Mouse (Mus musculus) CH12.LX (cell line): Measurements from ENCODE around the gene Scrn2. TPM values are rescaled to one million over a fixed set of nuclear protein-coding genes. Genes with fewer than 3 reads are reported as not detected.
A peak's percentile ranks its signal among the peaks of the same experiment; 100 is the strongest.

Source experiments
- DNase-seq: peaks from one replicate; pipeline ENCODE4 v3.0.0-alpha.2; 2013; ENCODE audit errors: extremely low read depth
- H3K27ac ChIP-seq: 2 replicates; pipeline ENCODE4 v1.5.1; 2012; ENCODE audit warnings: low read depth, mild to moderate bottlenecking, control low read depth, moderate library complexity; ENCODE audit not compliant: insufficient read depth
- H3K27me3 ChIP-seq: replicated peaks from 2 replicates; pipeline ENCODE3; 2012; ENCODE audit warnings: inconsistent platforms
- H3K36me3 ChIP-seq, 2 experiments: replicated peaks in 1 of 2; 2 replicates each; pipeline versions ENCODE3 to v1.6.1; 2012; ENCODE audit warnings: inconsistent platforms in 1 of 2, low read length in 1 of 2, mild to moderate bottlenecking in 1 of 2, mixed read lengths in 1 of 2, moderate library complexity in 1 of 2; ENCODE audit not compliant: control insufficient read depth in 1 of 2, insufficient read depth in 1 of 2
- H3K4me1 ChIP-seq, 2 experiments: 2 replicates each; pipeline ENCODE4 v1.6.1; 2012; ENCODE audit warnings: inconsistent platforms in 1 of 2, moderate library complexity in 1 of 2; ENCODE audit not compliant: insufficient read depth in 2 of 2, control insufficient read depth in 1 of 2
- H3K4me2 ChIP-seq: 2 replicates; pipeline ENCODE4 v1.6.1; 2012; ENCODE audit warnings: low read depth, mild to moderate bottlenecking, control low read depth; ENCODE audit not compliant: poor library complexity, insufficient read depth, severe bottlenecking
- H3K4me3 ChIP-seq, 3 experiments: fragments of 150-350 bp in 1 of 3; sonication (generic) in 1 of 3; replicated peaks in 1 of 3; 2 replicates each; pipeline versions ENCODE3 to v1.5.1; 2011 to 2012; ENCODE audit warnings: low read depth in 2 of 3, low read length in 2 of 3, mild to moderate bottlenecking in 2 of 3, moderate library complexity in 2 of 3, control low read depth in 1 of 3, improper control_type of control experiment in 1 of 3, inconsistent platforms in 1 of 3, mixed read lengths in 1 of 3; ENCODE audit not compliant: poor library complexity in 1 of 3
- H3K79me2 ChIP-seq: replicated peaks from 2 replicates; pipeline ENCODE4 v1.6.1; 2012; ENCODE audit warnings: mild to moderate bottlenecking, moderate library complexity; ENCODE audit not compliant: control insufficient read depth, poor library complexity, insufficient read depth, severe bottlenecking; ENCODE audit errors: extremely low read depth
- H3K9ac ChIP-seq: 2 replicates; pipeline ENCODE4 v1.6.1; 2012; ENCODE audit warnings: low read depth, mild to moderate bottlenecking, control low read depth, moderate library complexity; ENCODE audit not compliant: insufficient read depth
- H3K9me3 ChIP-seq: replicated peaks from 2 replicates; pipeline ENCODE3; 2012; ENCODE audit warnings: low read length, inconsistent platforms, mixed read lengths
- BHLHE40 ChIP-seq: IDR thresholded peaks from 2 replicates; pipeline ENCODE4 v1.6.1; 2011; ENCODE audit warnings: mild to moderate bottlenecking, low read depth, low read length, improper control_type of control experiment
- CTCF ChIP-seq, 2 experiments: IDR thresholded peaks in 1 of 2; conservative IDR thresholded peaks in 1 of 2; 2 replicates each; pipeline ENCODE4 v1.5.1; 2011 to 2012; ENCODE audit warnings: low read depth in 2 of 2, low read length in 2 of 2, improper control_type of control experiment in 1 of 2, inconsistent platforms in 1 of 2, mild to moderate bottlenecking in 1 of 2, moderate library complexity in 1 of 2
- ELF1 ChIP-seq: IDR thresholded peaks from 2 replicates; pipeline ENCODE4 v1.6.1; 2014; ENCODE audit warnings: low read depth, mild to moderate bottlenecking, inconsistent platforms, low read length, improper control_type of control experiment
- EP300 ChIP-seq: IDR thresholded peaks from 2 replicates; pipeline ENCODE4 v1.6.1; 2011; ENCODE audit warnings: low read length, improper control_type of control experiment
- ETS1 ChIP-seq: conservative IDR thresholded peaks from 2 replicates; pipeline ENCODE4 v1.6.1; 2012; ENCODE audit warnings: low read depth, mild to moderate bottlenecking, inconsistent platforms, low read length, improper control_type of control experiment, moderate library complexity
- HCFC1 ChIP-seq: IDR thresholded peaks from 2 replicates; pipeline ENCODE4 v1.6.1; 2012; ENCODE audit warnings: low read depth, mild to moderate bottlenecking, inconsistent platforms, low read length, improper control_type of control experiment
- JUN ChIP-seq: IDR thresholded peaks from 2 replicates; pipeline ENCODE4 v1.6.1; 2011; ENCODE audit warnings: low read depth, mild to moderate bottlenecking, low read length, improper control_type of control experiment, moderate library complexity; ENCODE audit not compliant: insufficient read depth
- KAT2A ChIP-seq: IDR thresholded peaks from 2 replicates; pipeline ENCODE4 v1.6.1; 2012; ENCODE audit warnings: low read length, improper control_type of control experiment, inconsistent platforms; ENCODE audit not compliant: insufficient replicate concordance
- MAFK ChIP-seq: IDR thresholded peaks from 2 replicates; pipeline ENCODE4 v1.6.1; 2011; ENCODE audit warnings: low read length, improper control_type of control experiment; ENCODE audit not compliant: insufficient replicate concordance
- MAX ChIP-seq: IDR thresholded peaks from 2 replicates; pipeline ENCODE4 v1.6.1; 2011; ENCODE audit warnings: low read length, improper control_type of control experiment
- MAZ ChIP-seq: IDR thresholded peaks from 2 replicates; pipeline ENCODE4 v1.6.1; 2012; ENCODE audit warnings: low read depth, mild to moderate bottlenecking, inconsistent platforms, low read length, improper control_type of control experiment, moderate library complexity
- MEF2A ChIP-seq: IDR thresholded peaks from 2 replicates; pipeline ENCODE4 v1.6.1; 2014; ENCODE audit warnings: low read depth, mild to moderate bottlenecking, inconsistent platforms, low read length, improper control_type of control experiment, borderline replicate concordance
- MXI1 ChIP-seq: IDR thresholded peaks from 2 replicates; pipeline ENCODE4 v1.6.1; 2011; ENCODE audit warnings: mild to moderate bottlenecking, low read depth, low read length, improper control_type of control experiment
- MYC ChIP-seq: IDR thresholded peaks from 2 replicates; pipeline ENCODE4 v1.6.1; 2011; ENCODE audit warnings: low read depth, mild to moderate bottlenecking, improper control_type of control experiment, low read length
- NELFE ChIP-seq: IDR thresholded peaks from 2 replicates; pipeline ENCODE4 v1.6.1; 2011; ENCODE audit warnings: low read depth, low read length, improper control_type of control experiment
- NRF1 ChIP-seq: IDR thresholded peaks from 2 replicates; pipeline ENCODE4 v1.6.1; 2014; ENCODE audit warnings: low read depth, mild to moderate bottlenecking, inconsistent platforms, low read length, improper control_type of control experiment, moderate library complexity
- POLR2AphosphoS2 ChIP-seq: IDR thresholded peaks from 2 replicates; pipeline ENCODE4 v1.6.1; 2011; ENCODE audit warnings: low read depth, low read length, improper control_type of control experiment
- SIN3A ChIP-seq: IDR thresholded peaks from 2 replicates; pipeline ENCODE4 v1.6.1; 2012; ENCODE audit warnings: low read length, improper control_type of control experiment, inconsistent platforms
- TBP ChIP-seq: conservative IDR thresholded peaks from 2 replicates; pipeline ENCODE4 v1.6.1; 2011; ENCODE audit warnings: low read depth, low read length, improper control_type of control experiment
- TCF12 ChIP-seq: IDR thresholded peaks from 2 replicates; pipeline ENCODE4 v1.6.1; 2014; ENCODE audit warnings: low read depth, mild to moderate bottlenecking, inconsistent platforms, low read length, improper control_type of control experiment
- UBTF ChIP-seq: IDR thresholded peaks from 2 replicates; pipeline ENCODE4 v1.6.1; 2012; ENCODE audit warnings: low read depth, mild to moderate bottlenecking, inconsistent platforms, low read length, improper control_type of control experiment, moderate library complexity
- USF1 ChIP-seq: IDR thresholded peaks from 2 replicates; pipeline ENCODE4 v1.6.1; 2014; ENCODE audit warnings: low read depth, mild to moderate bottlenecking, inconsistent platforms, low read length, improper control_type of control experiment
- USF2 ChIP-seq: conservative IDR thresholded peaks from 2 replicates; pipeline ENCODE4 v1.6.1; 2011; ENCODE audit warnings: low read depth, low read length, improper control_type of control experiment
- ZMIZ1 ChIP-seq: IDR thresholded peaks from 2 replicates; pipeline ENCODE4 v1.6.1; 2012; ENCODE audit warnings: low read depth, mild to moderate bottlenecking, inconsistent platforms, low read length, improper control_type of control experiment
- dilution Hi-C: fragments of 300-500 bp; cut with MboI; formaldehyde crosslinking; loops from 2 replicates; pipeline ENCODE4 v1.14.3; 2020; ENCODE audit warnings: low sequenced_read_pairs; ENCODE audit not compliant: extremely low pct_unique_long_range_greater_than_20kb, extremely low pct_ligation_motif_present
- in situ Hi-C: fragments of 300-500 bp; cut with MboI; formaldehyde crosslinking; loops from 3 replicates; pipeline ENCODE4 v1.14.3; 2019; ENCODE audit warnings: low sequenced_read_pairs, low pct_ligation_motif_present, low pct_unique_long_range_greater_than_20kb, mixed read lengths
- polyA plus RNA-seq: library from polyadenylated mRNA; unstranded; fragments of >175 nt; gene quantifications from 2 replicates; pipeline ENCODE4 v1.2.1, GENCODE M21; 2012; ENCODE audit warnings: low read depth; ENCODE audit not compliant: insufficient read length
- total RNA-seq, 2 experiments: library from RNA; depleted of rRNA; stranded (reverse); fragments of 300-350 nt in 1 of 2; fragments of >200 nt in 1 of 2; gene quantifications; 2 replicates each; pipeline ENCODE4 v1.2.3; 2012 to 2014

Gene Scrn2
- total and polyA plus RNA-seq, 3 experiments: 34.5 to 55.8 (median 35.2) TPM

DNA sequence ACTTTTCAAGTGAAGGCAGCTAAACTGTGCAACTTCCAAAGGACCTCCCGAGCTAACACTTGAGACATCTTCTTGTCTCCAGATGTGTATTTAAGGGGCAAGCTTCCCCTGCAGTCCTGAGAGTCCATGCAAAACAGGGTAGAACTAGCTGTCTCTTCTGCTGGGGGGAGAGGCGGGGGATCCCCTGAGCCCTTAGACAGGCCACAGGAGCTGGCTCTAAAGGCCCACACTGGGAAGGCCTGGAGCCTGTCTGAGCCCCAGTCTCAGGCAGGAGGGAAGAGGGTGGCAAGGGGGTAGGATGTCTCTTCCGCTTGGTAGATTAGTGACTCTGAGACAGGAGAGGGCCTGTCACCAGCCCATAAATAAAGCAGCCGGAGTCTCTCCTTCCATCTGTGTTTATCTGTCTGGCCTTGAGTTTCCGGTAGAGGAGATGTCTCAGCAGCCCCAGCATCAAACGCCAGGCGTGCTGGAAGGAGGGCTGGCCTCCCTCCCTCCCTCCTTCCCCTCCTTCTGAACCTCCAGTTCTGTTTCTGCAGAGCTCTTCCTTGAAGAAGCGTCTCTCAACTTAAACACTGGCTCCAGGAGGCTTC is 36.9 kb upstream of the Scrn2 start (continued):
- TF ChIP-seq MYC (peak; percentile 48), MAZ (peak; percentile 89), BHLHE40 (peak; percentile 71), JUN (no peak), MXI1 (peak; percentile 59; the same call in 1 of the 2 replicates), MEF2A (peak; percentile 62; the same call in 1 of the 2 replicates), ELF1 (peak; percentile 51; the same call in 1 of the 2 replicates), ETS1 (peak; percentile 74), MAFK (peak; percentile 21; the same call in 1 of the 2 replicates), NELFE (0 out of 2 replicates have a peak, but pooled peaks have one; percentile 46), MAX (peak; percentile 54; the same call in 1 of the 2 replicates), TBP (peak; percentile 94), EP300 (peak; percentile 61; the same call in 1 of the 2 replicates), NRF1 (no peak), UBTF (peak; percentile 88)
- TF ChIP-seq, all 38 proteins: peak for 20

- H3K27me3 ChIP-seq: no peaks in the 10 kb centered on the region
- dilution Hi-C loops: no loop called here
Measured at GRCm38 (mm10) chr11:96995031-96995430, 34.7 kb upstream of the Scrn2 start.

More at GRCm38 (mm10) chr11:96995031-96995430, 34.7 kb upstream of the Scrn2 start:
- peaks cover 55 to 87% of the 10 kb centered on the region in 2 experiments for H3K4me1 ChIP-seq
- no peak for DNase-seq
- peak overlapping the region; percentile 43 to 60 (median 55) for H3K4me3 ChIP-seq
- H3K27ac ChIP-seq: peak overlapping the region; percentile 96
- in situ Hi-C loops: no loop called here
- H3K9ac ChIP-seq: peak overlapping the region; percentile 81
- TF ChIP-seq UBTF (no peak), USF1 (no peak), HCFC1 (no peak), KAT2A (0 out of 2 replicates have a peak, but pooled peaks have one; percentile 47), ZMIZ1 (peak; percentile 23; the same call in 1 of the 2 replicates), NRF1 (0 out of 2 replicates have a peak, but pooled peaks have one; percentile 18), SIN3A (no peak), TCF12 (no peak; the same call in 1 of the 2 replicates), MYC (no peak), MAX (no peak), JUN (no peak), USF2 (no peak), POLR2AphosphoS2 (no peak), CTCF (conservative IDR thresholded peaks at IDR 0.05 in 1 of 2, IDR thresholded peaks at IDR 0.05 in 1 of 2; ENCODE audit: low read depth in 2 of 2, low read length in 2 of 2) (no peak)
- TF ChIP-seq, all 38 proteins: peak for 3
- no peaks in the 10 kb centered on the region for H3K79me2 ChIP-seq
- no peaks in the 10 kb centered on the region for H3K9me3 ChIP-seq
- H3K4me2 ChIP-seq: peak overlapping the region; percentile 73
- peaks cover 0 to 6% of the 10 kb centered on the region in 2 experiments for H3K36me3 ChIP-seq
